Mouse (Mus musculus) small intestine, adult 2 months (tissue): ENCODE data around the gene Hsh2d.

Source experiments
- CTCF ChIP-seq: fragments of 200-500 bp; IDR thresholded peaks from 2 replicates; pipeline ENCODE4 v1.5.1; 2012; ENCODE audit warnings: low read depth, mild to moderate bottlenecking, control low read depth, inconsistent platforms, low read length, moderate library complexity, mixed read lengths; ENCODE audit not compliant: insufficient replicate concordance, insufficient read length; ENCODE audit errors: extremely low read depth
- POLR2A ChIP-seq: fragments of 200-500 bp; IDR thresholded peaks from 2 replicates; pipeline ENCODE4 v1.6.1; 2012; ENCODE audit warnings: low read depth, mild to moderate bottlenecking, control low read depth, inconsistent platforms, low read length, moderate library complexity

DNA sequence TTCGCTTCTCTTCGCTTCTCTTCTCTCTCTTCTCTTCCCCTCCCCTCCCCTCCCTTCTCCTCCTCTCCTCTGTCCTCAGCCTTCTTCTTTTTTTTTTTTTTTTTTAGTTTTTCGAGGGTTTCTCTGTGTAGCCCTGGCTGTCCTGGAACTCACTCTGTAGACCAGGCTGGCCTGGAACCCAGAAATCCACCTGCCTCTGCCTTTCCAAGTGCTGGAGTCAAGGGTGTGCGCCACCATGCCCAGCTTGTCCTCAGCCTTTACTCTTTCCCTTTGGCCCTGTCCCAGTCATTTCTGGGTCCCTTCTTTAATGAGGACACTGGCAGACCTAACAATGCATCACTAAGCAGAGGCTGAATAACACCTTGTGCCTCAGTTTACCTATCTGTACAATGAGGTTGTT lies 24.1 kb downstream of the Hsh2d start, which contains the start of gene Gm11034:
- TF ChIP-seq CTCF (no peak), POLR2A (no peak)
